Mouse (Mus musculus): ENCODE measurements around the gene Ccdc148.

DNA sequence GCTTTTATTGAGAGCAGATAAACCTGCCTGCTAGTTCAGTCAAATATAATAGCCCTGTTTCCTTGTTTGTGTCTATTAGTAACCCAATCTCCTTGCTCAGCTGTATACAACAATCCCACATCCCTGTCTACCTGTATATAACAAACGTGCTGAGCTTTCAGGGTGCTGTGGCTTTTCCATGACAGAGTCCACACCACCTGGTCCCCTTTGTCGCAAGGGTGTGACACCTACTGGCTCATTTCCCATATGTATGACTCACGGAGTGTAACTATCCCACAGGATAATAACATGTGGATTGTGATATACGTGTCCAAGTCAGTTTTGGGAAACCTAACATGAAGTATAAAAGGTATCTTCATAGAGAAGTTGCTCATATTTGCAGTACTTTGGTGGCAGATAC is 318.0 kb downstream of the Ccdc148 start:
- TF ChIP-seq CTCF (IDR thresholded peaks at IDR 0.05; ENCODE audit: control insufficient read depth, insufficient read depth, insufficient read length) (no peak), MAX (IDR thresholded peaks at IDR 0.05) (no peak), MYOD1 (IDR thresholded peaks at IDR 0.05; ENCODE audit: control insufficient read depth, insufficient read length, low read depth) (peak; percentile 37), MYOG (IDR thresholded peaks at IDR 0.05; ENCODE audit: control insufficient read depth, extremely low read depth, insufficient read length) (no peak), FOSL1 (IDR thresholded peaks at IDR 0.05; ENCODE audit: insufficient read depth, low read length, poor library complexity, severe bottlenecking) (no peak), USF1 (IDR thresholded peaks at IDR 0.05; ENCODE audit: low read depth) (no peak)
